Mouse (Mus musculus): Measurements from ENCODE around the gene Kazn.

GRCm38 (mm10) chr4:142088836-142089235 is 150.4 kb downstream of the Kazn start:
- TF ChIP-seq TAL1 (IDR thresholded peaks at IDR 0.05; ENCODE audit: low read length) (no peak), GATA1 (IDR thresholded peaks at IDR 0.05; ENCODE audit: low read length) (no peak)

All from erythroblast, embryonic 14.5 days (primary cell).